Mouse (Mus musculus) heart, adult 2 months (tissue): ENCODE results near the gene Hgfac. TPM values are rescaled to one million over a fixed set of nuclear protein-coding genes. Genes with fewer than 3 reads are reported as not detected.

Experiments used
- DNase-seq, 2 experiments: peaks; one replicate each; pipeline ENCODE4 v3.0.0; 2021
- H3K27ac ChIP-seq: fragments of 200-600 bp; 2 replicates; pipeline ENCODE4 v1.8.1; 2022
- H3K27me3 ChIP-seq: fragments of 200-500 bp; 2 replicates; pipeline ENCODE4 v1.6.1; 2012; ENCODE audit warnings: mild to moderate bottlenecking, low read length, inconsistent platforms, mixed read lengths; ENCODE audit not compliant: control insufficient read depth, insufficient read depth
- H3K36me3 ChIP-seq: fragments of 200-500 bp; 2 replicates; pipeline ENCODE4 v1.6.1; 2012; ENCODE audit warnings: low read length, inconsistent platforms; ENCODE audit not compliant: control insufficient read depth, insufficient read depth
- H3K4me1 ChIP-seq: fragments of 200-500 bp; 2 replicates; pipeline ENCODE4 v1.6.1; 2011; ENCODE audit warnings: low read length; ENCODE audit not compliant: control insufficient read depth, insufficient read depth
- H3K4me3 ChIP-seq: fragments of 200-600 bp; 2 replicates; pipeline ENCODE4 v1.8.1; 2022
- H3K79me2 ChIP-seq: fragments of 200-500 bp; replicated peaks from 2 replicates; pipeline ENCODE4 v1.6.1; 2012; ENCODE audit warnings: mild to moderate bottlenecking, inconsistent platforms, low read length, moderate library complexity, mixed read lengths; ENCODE audit not compliant: control insufficient read depth, insufficient read depth
- H3K9ac ChIP-seq: fragments of 200-500 bp; 2 replicates; pipeline ENCODE4 v1.6.1; 2012; ENCODE audit warnings: low read depth, mild to moderate bottlenecking, control low read depth, inconsistent platforms, low read length, mixed read lengths
- CTCF ChIP-seq: fragments of 200-600 bp; IDR thresholded peaks from 2 replicates; pipeline ENCODE4 v1.8.1; 2022; ENCODE audit warnings: antibody characterized with exemption, mild to moderate bottlenecking, moderate library complexity
- EP300 ChIP-seq: fragments of 200-500 bp; IDR thresholded peaks from 2 replicates; pipeline ENCODE4 v1.6.1; 2011; ENCODE audit warnings: low read depth, low read length, control low read depth; ENCODE audit not compliant: insufficient read depth
- POLR2A ChIP-seq: fragments of 200-500 bp; IDR thresholded peaks from 2 replicates; pipeline ENCODE4 v1.6.1; 2011; ENCODE audit warnings: mild to moderate bottlenecking, low read depth, low read length, control low read depth; ENCODE audit not compliant: insufficient read depth
- WGBS: fragments of 180-500 bp; shearing (Covaris S2); methylation state at CpG from one replicate; pipeline ENCODE4 v1.1.7; 2018; 5-methylcytosine and 5-hydroxymethylcytosine counted together
- intact Hi-C: fragments of 180-260 bp; cut with DNase I; formaldehyde crosslinking; loops from one replicate; pipeline ENCODE4 v1.15.1; 2025
- polyA plus RNA-seq: library from polyadenylated mRNA; depleted of rRNA; stranded (reverse); fragments of >200 nt; gene quantifications from 2 replicates; pipeline ENCODE4 v1.2.3, GENCODE M21; 2012
- total RNA-seq, 2 experiments: library from RNA; stranded (reverse); gene quantifications; 2 replicates each; pipeline ENCODE4 v1.2.3; 2021

Gene Hgfac
- total and polyA plus RNA-seq, 3 experiments: 0.47 to 1.3 (median 0.96) TPM

DNA sequence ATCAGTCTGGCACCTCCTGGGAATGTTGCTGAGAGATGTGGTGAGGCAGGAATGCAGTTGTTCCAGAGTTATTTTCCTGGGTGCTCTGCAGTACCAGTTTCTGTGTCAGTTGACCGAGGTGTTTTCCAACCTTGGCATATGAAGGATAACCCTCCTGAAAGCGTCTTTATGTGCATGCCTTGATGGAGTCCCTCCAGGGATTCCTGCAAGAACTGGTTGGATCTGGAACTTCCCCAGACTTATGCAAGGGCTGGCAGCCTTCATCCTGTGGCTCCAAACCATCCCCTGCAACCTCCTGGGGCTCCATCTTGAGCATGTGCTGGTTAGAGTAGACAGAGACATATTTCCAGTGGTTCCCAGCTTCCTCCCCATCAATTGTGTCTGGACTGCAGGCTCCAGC lies 36.5 kb upstream of the Hgfac start:
- Histone ChIP-seq H3K79me2 (no peaks in the 10 kb centered on the region), H3K27ac (no peak overlapping the region), H3K4me1 (no peaks in the 10 kb centered on the region; the same call in none of the 2 replicates), H3K4me3 (no peak overlapping the region), H3K9ac (no peak overlapping the region), H3K36me3 (no peaks in the 10 kb centered on the region), H3K27me3 (no peaks in the 10 kb centered on the region)
- intact Hi-C loops: no loop called here
- no peak for TF ChIP-seq POLR2A
- no peak for TF ChIP-seq EP300
- TF ChIP-seq CTCF: no peak
- 76% methylated on average over 2 of the region's 2 CpGs for WGBS
- no peak for DNase-seq

DNA sequence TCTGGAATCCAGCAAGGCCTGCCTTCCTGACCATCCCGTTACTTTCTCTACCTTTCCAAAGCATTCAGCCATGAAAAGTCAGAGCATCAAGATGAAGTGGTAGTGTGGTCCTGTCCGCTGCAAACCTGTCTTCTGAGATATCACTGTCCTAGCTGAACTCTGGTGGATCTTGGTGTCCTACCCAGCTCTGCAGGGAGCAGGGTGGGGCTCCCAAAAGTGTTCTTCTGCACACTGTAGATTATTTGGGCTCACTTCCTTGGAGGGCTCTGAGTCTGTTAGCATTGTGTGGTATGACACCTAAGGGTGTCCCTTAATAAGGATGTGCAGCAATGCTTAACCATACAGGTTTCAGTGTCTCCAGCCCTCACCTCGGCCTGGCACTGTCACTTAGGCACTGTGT lies 35.6 kb upstream of the Hgfac start:
- Histone ChIP-seq H3K36me3 (no peaks in the 10 kb centered on the region), H3K4me3 (no peak overlapping the region), H3K27me3 (no peaks in the 10 kb centered on the region), H3K9ac (no peak overlapping the region), H3K27ac (no peak overlapping the region), H3K4me1 (no peaks in the 10 kb centered on the region; the same call in none of the 2 replicates), H3K79me2 (no peaks in the 10 kb centered on the region)
- TF ChIP-seq POLR2A: no peak
- no peak for TF ChIP-seq EP300
- no peak for TF ChIP-seq CTCF
- no peak for DNase-seq
- intact Hi-C loops: loop anchor here (2.0 kb wide), 1 partner anchor 13 kb away; no protein-coding TSS in a partner anchor
- WGBS: 94% methylated on average over 3 of the region's 3 CpGs

DNA sequence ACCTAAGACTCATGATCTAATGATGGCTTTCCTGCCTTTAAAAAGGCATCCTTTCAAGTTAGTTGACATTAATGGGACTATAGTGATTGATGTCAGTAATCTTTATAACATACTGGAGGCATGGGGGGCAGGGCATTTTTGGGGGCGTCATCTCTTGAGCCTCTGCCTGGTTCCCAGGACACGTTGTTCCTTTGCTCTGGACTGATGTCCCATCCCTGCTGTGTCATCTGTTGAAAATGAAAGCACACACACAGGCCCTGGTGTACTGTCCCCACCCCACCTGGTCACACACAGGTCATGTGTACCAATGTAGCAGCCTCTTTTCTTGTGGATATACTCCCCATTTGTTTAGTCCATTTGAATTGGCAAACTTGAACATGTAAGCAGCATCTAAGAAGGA lies 34.7 kb upstream of the Hgfac start:
- Histone ChIP-seq H3K27me3 (no peaks in the 10 kb centered on the region), H3K79me2 (no peaks in the 10 kb centered on the region), H3K9ac (no peak overlapping the region), H3K4me1 (peaks cover 2% of the 10 kb centered on the region), H3K27ac (no peak overlapping the region), H3K36me3 (0 out of 2 replicates have a peak, but pooled peaks cover 3% of the 10 kb centered on the region), H3K4me3 (no peak overlapping the region)
- no peak for TF ChIP-seq POLR2A
- TF ChIP-seq EP300: no peak
- TF ChIP-seq CTCF: no peak
- no peak for DNase-seq
- whole genome bisulfite sequencing: 68% methylated on average over 2 of the region's 2 CpGs
- intact Hi-C loops: loop anchor here (2.0 kb wide), 1 partner anchor 14 kb away; no protein-coding TSS in a partner anchor

- WGBS: 61% methylated on average over 4 of the region's 4 CpGs
- peak overlapping the region; percentile 78 for H3K27ac ChIP-seq
- no peak overlapping the region for H3K4me3 ChIP-seq
- no peaks in the 10 kb centered on the region for H3K27me3 ChIP-seq
- peak in 1 of 2 experiments; percentile 64 for DNase-seq
- H3K79me2 ChIP-seq: no peaks in the 10 kb centered on the region
- H3K36me3 ChIP-seq: 0 out of 2 replicates have a peak, but pooled peaks cover 3% of the 10 kb centered on the region
- H3K9ac ChIP-seq: no peak overlapping the region
- intact Hi-C loops: no loop called here
- peaks cover 2% of the 10 kb centered on the region for H3K4me1 ChIP-seq
- TF ChIP-seq POLR2A (no peak), CTCF (no peak), EP300 (peak; percentile 63; the same call in 1 of the 2 replicates)
Measured at GRCm38 (mm10) chr5:35009163-35009562, 32.1 kb upstream of the Hgfac start.

GRCm38 (mm10) chr5:35010656-35011055 lies 30.7 kb upstream of the Hgfac start:
- Histone ChIP-seq H3K4me3 (no peak overlapping the region), H3K27ac (peak overlapping the region; percentile 65), H3K36me3 (0 out of 2 replicates have a peak, but pooled peaks cover 3% of the 10 kb centered on the region), H3K9ac (no peak overlapping the region), H3K4me1 (peaks cover 2% of the 10 kb centered on the region), H3K79me2 (no peaks in the 10 kb centered on the region), H3K27me3 (no peaks in the 10 kb centered on the region)
- TF ChIP-seq POLR2A (no peak), CTCF (no peak), EP300 (no peak)
- peak in 1 of 2 experiments; percentile 62 for DNase-seq
- WGBS: 30% methylated on average over 5 of the region's 5 CpGs
- intact Hi-C loops: no loop called here

GRCm38 (mm10) chr5:35011156-35011923 lies 30.0 kb upstream of the Hgfac start:
- Histone ChIP-seq H3K36me3 (0 out of 2 replicates have a peak, but pooled peaks cover 3% of the 10 kb centered on the region), H3K27me3 (no peaks in the 10 kb centered on the region), H3K4me1 (peaks cover 2% of the 10 kb centered on the region), H3K9ac (no peak overlapping the region), H3K79me2 (no peaks in the 10 kb centered on the region), H3K27ac (peak overlapping the region; percentile 65), H3K4me3 (no peak overlapping the region)
- TF ChIP-seq CTCF: no peak
- no peak for TF ChIP-seq POLR2A
- TF ChIP-seq EP300: no peak
- WGBS: 87% methylated on average over 6 of the region's 6 CpGs
- intact Hi-C loops: no loop called here
- no peak for DNase-seq
